Mouse (Mus musculus) hindbrain, embryonic 11.5 days (tissue): ENCODE results near the gene Gpr21. TPM values are rescaled to one million over a fixed set of nuclear protein-coding genes. Genes with fewer than 3 reads are reported as not detected.
A peak's percentile ranks its signal among the peaks of the same experiment; 100 is the strongest.
"Not testable (repeated sequence)": the region's sequence is repeated elsewhere in the genome, so short reads cannot be mapped to it uniquely, and the experiment has no call there.

ENCODE experiments used
- ATAC-seq: fragments of 200-750 bp; cut with Nextera tagmentation; 2 replicates; pipeline ENCODE4 v1.8.0; 2017; ENCODE audit warnings: mild to moderate bottlenecking, moderate TSS enrichment, moderate library complexity; ENCODE audit not compliant: low FRiP score
- DNase-seq: peaks from one replicate; pipeline ENCODE4 v3.0.0-alpha.2; 2015; ENCODE audit warnings: low spot score
- H3K27ac ChIP-seq: fragments of 300-500 bp; sonication (generic); 2 replicates; pipeline ENCODE4 v1.5.1; 2014; ENCODE audit warnings: mild to moderate bottlenecking, low read depth, low read length
- H3K27me3 ChIP-seq: fragments of 300-500 bp; sonication (generic); 2 replicates; pipeline ENCODE4 v1.6.1; 2014; ENCODE audit warnings: mild to moderate bottlenecking, low read length, moderate library complexity, mixed read lengths; ENCODE audit not compliant: control insufficient read depth, insufficient read depth
- H3K36me3 ChIP-seq: fragments of 300-500 bp; sonication (generic); 2 replicates; pipeline ENCODE4 v1.6.1; 2014; ENCODE audit warnings: mild to moderate bottlenecking, low read length, moderate library complexity, mixed read lengths; ENCODE audit not compliant: control insufficient read depth, insufficient read depth
- H3K4me1 ChIP-seq: fragments of 300-500 bp; sonication (generic); replicated peaks from 2 replicates; pipeline ENCODE4 v1.6.1; 2014; ENCODE audit warnings: low read length, mixed read lengths; ENCODE audit not compliant: control insufficient read depth, insufficient read depth
- H3K4me2 ChIP-seq: fragments of 300-500 bp; sonication (generic); replicated peaks from 2 replicates; pipeline ENCODE4 v1.6.1; 2014; ENCODE audit warnings: mild to moderate bottlenecking, low read depth, low read length
- H3K4me3 ChIP-seq: fragments of 300-500 bp; sonication (generic); 2 replicates; pipeline ENCODE4 v1.5.1; 2014; ENCODE audit warnings: low read depth, low read length
- H3K9ac ChIP-seq: fragments of 300-500 bp; sonication (generic); 2 replicates; pipeline ENCODE4 v1.6.1; 2014; ENCODE audit warnings: low read depth, low read length
- H3K9me3 ChIP-seq: fragments of 300-500 bp; sonication (generic); 2 replicates; pipeline ENCODE4 v1.6.1; 2016; ENCODE audit warnings: low read length; ENCODE audit not compliant: control insufficient read depth
- WGBS: fragments of 180-500 bp; shearing (Covaris S2); extraction: QIAGEN DNeasy Blood & Tissue Kit; methylation state at CpG from one replicate; pipeline ENCODE4 v1.1.7; 2014; 5-methylcytosine and 5-hydroxymethylcytosine counted together
- polyA plus RNA-seq: library from polyadenylated mRNA; unstranded; fragments of >200 nt; fragmentation: Nextera tagmentation; extraction: Ambion mirVana; gene quantifications from 2 replicates; pipeline ENCODE4 v1.2.1, GENCODE M21; 2014

The Gpr21 gene
- 3.2 and 3.9 TPM in 2 replicates for polyA plus RNA-seq

GRCm38 (mm10) chr2:37516030-37516710, at the start of gene Gpr21:
Gene Gpr21, plus strand, starts transcription at chr2:37516332.
- peaks cover 4% of the 10 kb centered on the region; the same call in 1 of the 2 replicates for H3K4me1 ChIP-seq
- H3K9ac ChIP-seq: 0 out of 2 replicates have a peak within 1 kb of the TSS, but pooled peaks have one; percentile 19
- H3K27ac ChIP-seq: peak within 1 kb of the TSS; percentile 14; the same call in 1 of the 2 replicates
- WGBS: 29% methylated on average over 11 of the region's 11 CpGs
- H3K4me2 ChIP-seq: peak within 1 kb of the TSS; percentile 6
- no peaks in the 10 kb centered on the region for H3K36me3 ChIP-seq
- ATAC-seq (peak; percentile 79), DNase-seq (peak; percentile 38)
- H3K9me3 ChIP-seq: no peaks in the 10 kb centered on the region
- no peaks in the 10 kb centered on the region for H3K27me3 ChIP-seq
- H3K4me3 ChIP-seq: peak within 1 kb of the TSS; percentile 10; the same call in 1 of the 2 replicates

- H3K4me3 ChIP-seq: no peak overlapping the region
- H3K36me3 ChIP-seq: 0 out of 2 replicates have a peak, but pooled peaks cover 7% of the 10 kb centered on the region
- H3K9ac ChIP-seq: no peak overlapping the region
- H3K4me1 ChIP-seq: no peaks in the 10 kb centered on the region
- DNase-seq (no peak), ATAC-seq (no peak)
- no peak overlapping the region for H3K4me2 ChIP-seq
- no peak overlapping the region for H3K27ac ChIP-seq
- no peaks in the 10 kb centered on the region for H3K9me3 ChIP-seq
- no peaks in the 10 kb centered on the region for H3K27me3 ChIP-seq
These were observed 36.6 kb upstream of the Gpr21 start for GRCm38 (mm10) chr2:37479559-37479958.

GRCm38 (mm10) chr2:37480039-37480438, 36.1 kb upstream of the Gpr21 start:
- no peak for DNase-seq
- H3K36me3 ChIP-seq: 0 out of 2 replicates have a peak, but pooled peaks cover 10% of the 10 kb centered on the region

GRCm38 (mm10) chr2:37484165-37484564, 32.0 kb upstream of the Gpr21 start:
- H3K9ac ChIP-seq: no peak overlapping the region
- H3K9me3 ChIP-seq: no peaks in the 10 kb centered on the region
- H3K4me2 ChIP-seq: no peak overlapping the region
- DNase-seq (no peak), ATAC-seq (no peak)
- WGBS: 89% methylated on average over 2 of the region's 2 CpGs
- H3K4me3 ChIP-seq: no peak overlapping the region
- H3K4me1 ChIP-seq: no peaks in the 10 kb centered on the region
- H3K27ac ChIP-seq: no peak overlapping the region
- H3K27me3 ChIP-seq: no peaks in the 10 kb centered on the region
- H3K36me3 ChIP-seq: 0 out of 2 replicates have a peak, but pooled peaks cover 5% of the 10 kb centered on the region

More at GRCm38 (mm10) chr2:37480039-37480438, 36.1 kb upstream of the Gpr21 start:
- 90% methylated on average over 2 of the region's 2 CpGs for WGBS
- Histone ChIP-seq H3K9ac (no peak overlapping the region), H3K4me2 (no peak overlapping the region), H3K27ac (no peak overlapping the region), H3K27me3 (no peaks in the 10 kb centered on the region), H3K4me1 (no peaks in the 10 kb centered on the region), H3K9me3 (no peaks in the 10 kb centered on the region), H3K4me3 (no peak overlapping the region)
- ATAC-seq: no peak

GRCm38 (mm10) chr2:37485370-37485769, 30.8 kb upstream of the Gpr21 start:
- H3K36me3 ChIP-seq: 0 out of 2 replicates have a peak, but pooled peaks cover 5% of the 10 kb centered on the region
- no peak overlapping the region for H3K27ac ChIP-seq
- no peak overlapping the region for H3K4me2 ChIP-seq
- no peak overlapping the region for H3K4me3 ChIP-seq
- ATAC-seq (no peak), DNase-seq (peak; percentile 64)
- no peak overlapping the region for H3K9ac ChIP-seq
- WGBS: 90% methylated on average over 1 of the region's 1 CpGs
- H3K4me1 ChIP-seq: no peaks in the 10 kb centered on the region
- H3K9me3 ChIP-seq: no peaks in the 10 kb centered on the region
- no peaks in the 10 kb centered on the region for H3K27me3 ChIP-seq

- H3K36me3 ChIP-seq: 0 out of 2 replicates have a peak, but pooled peaks cover 5% of the 10 kb centered on the region
These were observed 29.7 kb upstream of the Gpr21 start for GRCm38 (mm10) chr2:37486408-37486807.

GRCm38 (mm10) chr2:37488956-37489355, 27.2 kb upstream of the Gpr21 start:
- Histone ChIP-seq H3K9me3 (no peaks in the 10 kb centered on the region), H3K4me3 (no peak overlapping the region), H3K36me3 (0 out of 2 replicates have a peak, but pooled peaks cover 4% of the 10 kb centered on the region), H3K4me2 (no peak overlapping the region), H3K9ac (no peak overlapping the region), H3K27ac (no peak overlapping the region), H3K27me3 (no peaks in the 10 kb centered on the region), H3K4me1 (no peaks in the 10 kb centered on the region)
- no peak for ATAC-seq
- DNase-seq: no peak
- 93% methylated on average over 2 of the region's 2 CpGs for WGBS

More at GRCm38 (mm10) chr2:37486408-37486807, 29.7 kb upstream of the Gpr21 start:
- H3K4me2 ChIP-seq: no peak overlapping the region
- H3K27me3 ChIP-seq: no peaks in the 10 kb centered on the region
- H3K4me1 ChIP-seq: no peaks in the 10 kb centered on the region
- no peak for DNase-seq
- no peak for ATAC-seq
- H3K9ac ChIP-seq: no peak overlapping the region
- H3K4me3 ChIP-seq: no peak overlapping the region
- no peak overlapping the region for H3K27ac ChIP-seq
- H3K9me3 ChIP-seq: no peaks in the 10 kb centered on the region

- Histone ChIP-seq H3K4me3 (no peak overlapping the region), H3K4me1 (no peaks in the 10 kb centered on the region), H3K9me3 (no peaks in the 10 kb centered on the region), H3K36me3 (0 out of 2 replicates have a peak, but pooled peaks cover 3% of the 10 kb centered on the region), H3K4me2 (no peak overlapping the region), H3K27ac (no peak overlapping the region), H3K27me3 (no peaks in the 10 kb centered on the region), H3K9ac (no peak overlapping the region)
- no peak for ATAC-seq
- WGBS: 94% methylated on average over 4 of the region's 4 CpGs
- no peak for DNase-seq
These were observed 18.8 kb upstream of the Gpr21 start for GRCm38 (mm10) chr2:37497321-37497720.

GRCm38 (mm10) chr2:37505856-37506255, 10.3 kb upstream of the Gpr21 start:
- not testable (repeated sequence) for H3K4me2 ChIP-seq, DNase-seq, H3K27ac ChIP-seq, H3K9ac ChIP-seq, H3K27me3 ChIP-seq, H3K9me3 ChIP-seq, ATAC-seq, H3K36me3 ChIP-seq, H3K4me1 ChIP-seq, H3K4me3 ChIP-seq
- WGBS: 96% methylated on average over 2 of the region's 2 CpGs
